Mouse (Mus musculus): ENCODE measurements around the gene Cdc14a. TPM values are rescaled to one million over a fixed set of nuclear protein-coding genes. Genes with fewer than 3 reads are reported as not detected.
A peak's percentile ranks its signal among the peaks of the same experiment; 100 is the strongest.
"Not testable (repeated sequence)": the region's sequence is repeated elsewhere in the genome, so short reads cannot be mapped to it uniquely, and the experiment has no call there.

Cdc14a gene
- polyA plus RNA-seq, 1 experiment from 2014 or later = 3.9 TPM

DNA sequence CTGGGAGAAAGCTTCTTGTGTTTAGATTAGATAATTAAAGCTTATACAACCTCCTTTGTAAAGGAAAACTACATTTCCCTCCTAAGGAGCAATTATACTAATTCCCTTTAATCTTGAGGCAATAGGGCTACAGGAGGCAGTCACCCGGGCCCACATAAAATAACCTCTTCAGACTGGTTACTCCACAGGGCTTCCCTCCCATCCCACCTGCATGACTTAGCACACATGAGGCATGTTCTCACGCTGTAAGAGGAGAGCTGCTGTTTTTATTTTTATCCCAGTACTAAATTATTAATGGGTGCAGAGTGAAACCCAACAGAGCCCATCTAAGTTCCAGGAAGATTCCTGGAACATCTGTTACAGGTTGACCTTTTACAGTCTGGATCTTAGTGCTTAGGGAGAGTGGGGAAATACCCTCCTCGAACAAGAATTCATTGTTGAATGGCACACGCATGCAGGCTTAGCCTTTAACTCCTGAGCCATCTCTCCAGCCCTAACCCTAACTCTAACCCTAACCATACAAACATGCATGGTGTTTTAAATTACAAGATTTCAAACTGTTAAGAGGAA, 54.9 kb downstream of the Cdc14a start:
- no peak for ATAC-seq (replicated peaks; ENCODE audit: insufficient number of reproducible peaks, insufficient read depth, low FRiP score, low read depth)
- no peak overlapping the region for H3K27ac ChIP-seq
- H3K27me3 ChIP-seq = no peaks in the 10 kb centered on the region
- H3K4me2 ChIP-seq = no peak overlapping the region
- H3K4me3 ChIP-seq = no peak overlapping the region
- H3K9me3 ChIP-seq (replicated peaks) = no peaks in the 10 kb centered on the region
- no peaks in the 10 kb centered on the region for H3K36me3 ChIP-seq
- H3K9ac ChIP-seq = no peak overlapping the region
- whole genome bisulfite sequencing = 48% methylated on average over 4 of the region's 4 CpGs
- H3K4me1 ChIP-seq (replicated peaks) = peaks cover 3% of the 10 kb centered on the region; the same call in 1 of the 2 replicates

DNA sequence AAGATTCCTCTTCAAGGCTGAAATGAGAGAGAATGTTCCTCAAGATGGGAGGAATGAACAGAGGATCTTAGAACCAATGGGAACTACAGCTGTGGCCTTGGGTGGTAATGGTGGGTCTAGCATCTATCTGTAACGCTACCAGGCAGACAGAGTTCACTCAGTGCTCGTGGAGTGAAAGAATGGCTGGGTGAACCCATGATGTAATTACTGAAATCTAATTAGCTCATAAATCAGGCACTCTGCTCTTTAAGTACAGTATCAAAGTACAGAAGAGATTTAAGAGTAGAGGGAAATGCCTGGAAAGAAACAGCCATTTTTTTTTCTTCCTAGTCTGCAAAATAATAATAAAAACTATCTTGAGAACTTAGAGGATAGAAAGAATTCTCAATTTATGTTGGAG, 57.7 kb downstream of the Cdc14a start:
- Histone ChIP-seq H3K4me2 (no peak overlapping the region), H3K27me3 (no peaks in the 10 kb centered on the region), H3K4me3 (no peak overlapping the region), H3K36me3 (no peaks in the 10 kb centered on the region), H3K9me3 (replicated peaks) (no peaks in the 10 kb centered on the region), H3K9ac (no peak overlapping the region), H3K4me1 (replicated peaks) (peaks cover 3% of the 10 kb centered on the region; the same call in 1 of the 2 replicates), H3K27ac (no peak overlapping the region)
- WGBS = 76% methylated on average over 2 of the region's 2 CpGs
- ATAC-seq (replicated peaks; ENCODE audit: insufficient number of reproducible peaks, insufficient read depth, low FRiP score, low read depth) = no peak

DNA sequence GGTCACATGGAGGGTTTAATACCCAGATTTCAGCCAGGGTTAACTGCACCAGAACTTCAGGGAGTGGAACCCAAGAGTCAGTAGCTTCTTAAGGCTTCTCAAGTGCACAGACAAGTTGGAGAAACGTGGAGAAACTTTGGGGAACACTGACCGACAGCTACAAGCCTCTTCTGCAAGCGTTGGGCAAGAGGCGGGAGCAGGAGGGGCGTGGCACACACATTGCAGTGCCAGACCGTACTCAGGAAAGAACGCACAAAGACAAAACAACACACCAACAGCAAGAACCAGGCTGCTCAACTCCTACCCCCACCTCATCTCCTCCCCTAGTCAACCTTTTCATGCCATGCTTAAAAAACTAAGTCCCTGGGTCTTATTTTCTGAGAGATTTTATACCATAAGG, 61.9 kb downstream of the Cdc14a start:
- Histone ChIP-seq H3K4me1 (replicated peaks) (peaks cover 5% of the 10 kb centered on the region; the same call in 1 of the 2 replicates), H3K4me2 (no peak overlapping the region), H3K27ac (no peak overlapping the region), H3K36me3 (no peaks in the 10 kb centered on the region), H3K27me3 (no peaks in the 10 kb centered on the region), H3K9ac (no peak overlapping the region), H3K4me3 (no peak overlapping the region), H3K9me3 (replicated peaks) (no peaks in the 10 kb centered on the region)
- 87% methylated on average over 7 of the region's 7 CpGs for WGBS
- ATAC-seq (replicated peaks; ENCODE audit: insufficient number of reproducible peaks, insufficient read depth, low FRiP score, low read depth) = no peak

DNA sequence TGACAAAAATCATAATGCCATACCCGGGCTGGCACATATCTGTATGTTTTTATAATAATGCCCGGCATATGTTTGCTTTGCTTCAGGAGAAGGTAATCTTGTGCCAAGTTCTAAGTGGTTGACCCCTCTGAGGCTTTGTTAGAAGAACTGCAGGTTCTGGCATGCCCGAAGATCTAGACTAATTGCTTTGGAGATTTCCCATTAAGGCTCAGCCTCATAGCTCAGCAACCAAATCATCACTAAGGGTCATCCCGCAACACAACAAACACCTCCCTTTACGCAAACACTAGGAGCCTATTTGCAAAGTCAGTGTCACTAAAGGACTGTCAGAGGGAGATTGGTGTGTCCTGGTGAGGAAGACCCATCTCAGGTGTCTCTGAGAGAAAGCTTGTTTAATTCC, 62.7 kb downstream of the Cdc14a start:
- Histone ChIP-seq H3K27me3 (no peaks in the 10 kb centered on the region), H3K36me3 (no peaks in the 10 kb centered on the region), H3K4me3 (no peak overlapping the region), H3K9ac (no peak overlapping the region), H3K4me2 (no peak overlapping the region), H3K9me3 (replicated peaks) (no peaks in the 10 kb centered on the region), H3K27ac (no peak overlapping the region), H3K4me1 (replicated peaks) (peaks cover 5% of the 10 kb centered on the region; the same call in 1 of the 2 replicates)
- no peak for ATAC-seq (replicated peaks; ENCODE audit: insufficient number of reproducible peaks, insufficient read depth, low FRiP score, low read depth)
- 82% methylated on average over 5 of the region's 5 CpGs for WGBS

- Histone ChIP-seq H3K4me1 (replicated peaks) (peaks cover 7% of the 10 kb centered on the region), H3K27ac (no peak overlapping the region), H3K9me3 (replicated peaks) (no peaks in the 10 kb centered on the region), H3K9ac (no peak overlapping the region), H3K4me3 (no peak overlapping the region), H3K36me3 (no peaks in the 10 kb centered on the region), H3K27me3 (no peaks in the 10 kb centered on the region), H3K4me2 (no peak overlapping the region)
- 80% methylated on average over 7 of the region's 7 CpGs for WGBS
- no peak for ATAC-seq (replicated peaks; ENCODE audit: insufficient number of reproducible peaks, insufficient read depth, low FRiP score, low read depth)
Observed at GRCm38 (mm10) chr3:116357866-116358265, 66.0 kb downstream of the Cdc14a start.

- 53% methylated on average over 4 of the region's 4 CpGs for WGBS
- H3K27me3 ChIP-seq = no peaks in the 10 kb centered on the region
Observed at GRCm38 (mm10) chr3:116357180-116357579, 66.7 kb downstream of the Cdc14a start.

GRCm38 (mm10) chr3:116355026-116355788, 68.6 kb downstream of the Cdc14a start:
- Histone ChIP-seq H3K27ac (no peak overlapping the region), H3K36me3 (no peaks in the 10 kb centered on the region), H3K4me3 (no peak overlapping the region), H3K9me3 (replicated peaks) (no peaks in the 10 kb centered on the region), H3K27me3 (no peaks in the 10 kb centered on the region), H3K4me1 (replicated peaks) (peaks cover 17% of the 10 kb centered on the region), H3K9ac (no peak overlapping the region), H3K4me2 (no peak overlapping the region)
- no peak for ATAC-seq (replicated peaks; ENCODE audit: insufficient number of reproducible peaks, insufficient read depth, low FRiP score, low read depth)
- 88% methylated on average over 15 of the region's 15 CpGs for WGBS

More at GRCm38 (mm10) chr3:116357180-116357579, 66.7 kb downstream of the Cdc14a start:
- ATAC-seq (replicated peaks; ENCODE audit: insufficient number of reproducible peaks, insufficient read depth, low FRiP score, low read depth) = no peak
- Histone ChIP-seq H3K9ac (no peak overlapping the region), H3K36me3 (no peaks in the 10 kb centered on the region), H3K4me2 (no peak overlapping the region), H3K4me1 (replicated peaks) (peaks cover 14% of the 10 kb centered on the region), H3K27ac (no peak overlapping the region), H3K4me3 (no peak overlapping the region), H3K9me3 (replicated peaks) (no peaks in the 10 kb centered on the region)

DNA sequence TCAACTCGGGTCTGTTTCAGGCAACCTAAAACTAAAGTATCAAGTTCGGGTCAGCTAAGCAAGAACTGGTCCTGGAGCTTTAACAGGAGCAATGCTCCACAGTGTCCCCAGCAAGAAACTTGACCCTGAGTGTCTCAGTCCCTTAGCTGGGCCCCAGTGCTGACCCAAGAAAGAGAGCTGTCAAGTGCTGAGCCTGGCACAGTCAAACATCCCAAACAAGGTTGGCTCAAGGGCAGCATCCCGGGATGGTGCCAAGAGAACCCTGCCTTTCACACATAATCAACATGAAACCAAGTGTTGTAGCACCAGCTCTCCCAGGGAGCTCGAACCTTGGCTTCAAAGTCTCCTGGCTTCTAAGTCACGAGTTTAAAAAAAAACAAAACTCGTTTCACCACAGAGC, 71.3 kb downstream of the Cdc14a start:
- Histone ChIP-seq H3K27me3 (no peaks in the 10 kb centered on the region), H3K4me1 (replicated peaks) (peaks cover 12% of the 10 kb centered on the region; the same call in 1 of the 2 replicates), H3K9me3 (replicated peaks) (no peaks in the 10 kb centered on the region), H3K4me3 (no peak overlapping the region), H3K36me3 (no peaks in the 10 kb centered on the region), H3K4me2 (no peak overlapping the region), H3K9ac (no peak overlapping the region), H3K27ac (peak overlapping the region; percentile 46)
- 53% methylated on average over 6 of the region's 6 CpGs for WGBS
- no peak for ATAC-seq (replicated peaks; ENCODE audit: insufficient number of reproducible peaks, insufficient read depth, low FRiP score, low read depth)

DNA sequence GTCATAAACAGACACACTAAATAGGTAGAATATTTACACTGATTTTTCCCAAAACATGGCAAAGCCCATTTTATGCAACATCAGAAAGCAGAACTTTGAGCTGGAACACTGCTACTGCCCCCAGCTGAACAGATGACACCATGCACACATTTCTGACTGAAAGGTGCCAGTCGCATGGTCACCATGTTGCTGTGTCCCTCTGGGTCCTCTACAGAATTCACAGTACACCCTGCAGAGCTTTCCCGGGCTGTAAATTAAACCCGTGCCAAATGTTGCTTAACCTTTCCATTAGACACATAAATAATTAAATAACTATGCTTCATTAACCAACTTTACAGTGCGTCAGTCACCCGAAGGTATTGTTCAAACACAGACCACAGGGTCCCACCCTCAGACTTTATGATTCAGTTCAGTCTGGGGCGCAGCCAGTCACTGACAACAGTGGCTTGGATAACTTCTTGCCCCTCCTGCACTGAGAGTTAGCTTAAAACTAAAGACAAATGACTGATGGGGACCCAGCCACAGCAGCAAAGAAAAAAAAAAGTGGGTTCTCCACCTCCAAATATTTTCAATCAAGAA, 73.4 kb downstream of the Cdc14a start:
- WGBS = 91% methylated on average over 6 of the region's 6 CpGs
- Histone ChIP-seq H3K27ac (no peak overlapping the region), H3K27me3 (no peaks in the 10 kb centered on the region), H3K9ac (no peak overlapping the region), H3K4me3 (no peak overlapping the region), H3K9me3 (replicated peaks) (no peaks in the 10 kb centered on the region), H3K36me3 (no peaks in the 10 kb centered on the region), H3K4me1 (replicated peaks) (peaks cover 11% of the 10 kb centered on the region; the same call in 1 of the 2 replicates), H3K4me2 (no peak overlapping the region)
- ATAC-seq (replicated peaks; ENCODE audit: insufficient number of reproducible peaks, insufficient read depth, low FRiP score, low read depth) = no peak

DNA sequence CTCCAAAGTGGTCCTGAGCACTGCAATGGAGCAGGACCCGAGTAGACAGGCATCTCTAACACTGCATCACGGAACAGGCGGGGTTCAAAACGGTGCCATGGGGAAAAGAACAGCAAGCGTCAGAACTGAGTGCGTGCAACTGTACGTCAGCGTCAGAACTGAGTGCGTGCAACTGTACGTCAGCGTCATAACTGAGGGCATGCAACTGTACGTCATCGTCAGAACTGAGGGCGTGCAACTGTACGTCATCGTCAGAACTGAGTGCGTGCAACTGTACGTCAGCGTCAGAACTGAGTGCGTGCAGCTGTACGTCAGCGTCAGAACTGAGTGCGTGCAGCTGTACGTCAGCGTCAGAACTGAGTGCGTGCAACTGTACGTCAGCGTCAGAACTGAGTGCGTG, 76.3 kb downstream of the Cdc14a start:
- ATAC-seq (replicated peaks; ENCODE audit: insufficient number of reproducible peaks, insufficient read depth, low FRiP score, low read depth); H3K36me3 ChIP-seq: not testable (repeated sequence)
- 95% methylated on average over 29 of the region's 29 CpGs for WGBS

GRCm38 (mm10) chr3:116345245-116345644, 78.6 kb downstream of the Cdc14a start:
- H3K36me3 ChIP-seq = no peaks in the 10 kb centered on the region
- H3K9me3 ChIP-seq (replicated peaks) = no peaks in the 10 kb centered on the region
- WGBS = 88% methylated on average over 11 of the region's 11 CpGs
- no peak overlapping the region for H3K4me2 ChIP-seq
- no peak overlapping the region for H3K9ac ChIP-seq
- no peak overlapping the region for H3K27ac ChIP-seq
- H3K4me1 ChIP-seq (replicated peaks) = no peaks in the 10 kb centered on the region
- no peaks in the 10 kb centered on the region for H3K27me3 ChIP-seq
- H3K4me3 ChIP-seq = no peak overlapping the region
- no peak for ATAC-seq (replicated peaks; ENCODE audit: insufficient number of reproducible peaks, insufficient read depth, low FRiP score, low read depth)

More for the DNA sequence above, 76.3 kb downstream of the Cdc14a start:
- not testable (repeated sequence) for H3K9me3 ChIP-seq (replicated peaks); H3K4me3 ChIP-seq; H3K4me1 ChIP-seq (replicated peaks); H3K27ac ChIP-seq; H3K9ac ChIP-seq; H3K27me3 ChIP-seq; H3K4me2 ChIP-seq

All from heart, embryonic 15.5 days (tissue).